Mouse (Mus musculus): ENCODE measurements at regions not wholly inside any gene's neighbourhood (a gene's known extent, or its start where the extent isn't known, plus 50 kb on each side); places are given as distances from the start of the nearest gene placed in this dataset.

GRCm38 (mm10) chr13:75204417-75204816 is 114.8 kb downstream of the Pcsk1 start:
- H3K4me2 ChIP-seq (ENCODE audit: low read length): no peak overlapping the region
- WGBS: 12% methylated on average over 2 of the region's 2 CpGs
- H3K9me3 ChIP-seq (replicated peaks; ENCODE audit: control insufficient read depth, low read length, poor library complexity, severe bottlenecking): no peaks in the 10 kb centered on the region
- peak; percentile 76 for ATAC-seq
- H3K27ac ChIP-seq (ENCODE audit: low read length): no peak overlapping the region
- H3K9ac ChIP-seq (ENCODE audit: low read depth, low read length): no peak overlapping the region
- H3K36me3 ChIP-seq (ENCODE audit: control insufficient read depth, insufficient read depth, low read length): no peaks in the 10 kb centered on the region
- no peaks in the 10 kb centered on the region for H3K27me3 ChIP-seq (ENCODE audit: control insufficient read depth, insufficient read depth, low read depth, low read length)
- H3K4me1 ChIP-seq (ENCODE audit: control insufficient read depth, insufficient read depth, low read length): no peaks in the 10 kb centered on the region
- H3K4me3 ChIP-seq (ENCODE audit: low read depth, low read length): no peak overlapping the region

DNA sequence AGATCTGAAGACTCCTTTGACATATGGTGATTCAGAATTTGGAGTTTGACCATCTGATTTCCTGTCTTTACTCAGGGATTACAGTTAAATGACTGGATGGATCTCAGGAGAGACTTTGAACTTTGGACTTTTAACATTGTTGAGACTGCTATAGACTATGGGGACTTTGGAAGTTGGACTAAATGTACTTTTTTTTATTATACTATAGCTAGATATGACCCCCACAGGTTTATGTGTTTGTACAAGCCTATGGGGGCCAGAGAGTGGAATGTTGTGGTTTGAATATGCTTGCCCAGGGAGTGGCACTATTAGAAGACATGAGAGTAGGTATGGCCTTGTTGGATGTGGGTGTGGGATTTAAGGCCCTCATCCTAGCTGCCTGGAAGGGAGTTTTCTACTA is 134.3 kb downstream of the Pcsk1 start:
- Histone ChIP-seq H3K4me2 (ENCODE audit: low read length) (no peak overlapping the region), H3K9ac (ENCODE audit: low read depth, low read length) (no peak overlapping the region), H3K4me1 (ENCODE audit: control insufficient read depth, insufficient read depth, low read length) (no peaks in the 10 kb centered on the region), H3K27ac (ENCODE audit: low read length) (no peak overlapping the region), H3K27me3 (ENCODE audit: control insufficient read depth, insufficient read depth, low read depth, low read length) (no peaks in the 10 kb centered on the region), H3K9me3 (replicated peaks; ENCODE audit: control insufficient read depth, low read length, poor library complexity, severe bottlenecking) (no peaks in the 10 kb centered on the region), H3K36me3 (ENCODE audit: control insufficient read depth, insufficient read depth, low read length) (no peaks in the 10 kb centered on the region), H3K4me3 (ENCODE audit: low read depth, low read length) (no peak overlapping the region)
- no peak for ATAC-seq

GRCm38 (mm10) chr13:75225581-75226297 is 136.1 kb downstream of the Pcsk1 start:
- Histone ChIP-seq H3K9me3 (replicated peaks; ENCODE audit: control insufficient read depth, low read length, poor library complexity, severe bottlenecking) (no peaks in the 10 kb centered on the region), H3K4me3 (ENCODE audit: low read depth, low read length) (no peak overlapping the region), H3K4me1 (ENCODE audit: control insufficient read depth, insufficient read depth, low read length) (no peaks in the 10 kb centered on the region), H3K27me3 (ENCODE audit: control insufficient read depth, insufficient read depth, low read depth, low read length) (no peaks in the 10 kb centered on the region), H3K9ac (ENCODE audit: low read depth, low read length) (no peak overlapping the region), H3K36me3 (ENCODE audit: control insufficient read depth, insufficient read depth, low read length) (no peaks in the 10 kb centered on the region), H3K27ac (ENCODE audit: low read length) (no peak overlapping the region), H3K4me2 (ENCODE audit: low read length) (no peak overlapping the region)
- 92% methylated on average over 7 of the region's 7 CpGs for WGBS
- no peak for ATAC-seq

DNA sequence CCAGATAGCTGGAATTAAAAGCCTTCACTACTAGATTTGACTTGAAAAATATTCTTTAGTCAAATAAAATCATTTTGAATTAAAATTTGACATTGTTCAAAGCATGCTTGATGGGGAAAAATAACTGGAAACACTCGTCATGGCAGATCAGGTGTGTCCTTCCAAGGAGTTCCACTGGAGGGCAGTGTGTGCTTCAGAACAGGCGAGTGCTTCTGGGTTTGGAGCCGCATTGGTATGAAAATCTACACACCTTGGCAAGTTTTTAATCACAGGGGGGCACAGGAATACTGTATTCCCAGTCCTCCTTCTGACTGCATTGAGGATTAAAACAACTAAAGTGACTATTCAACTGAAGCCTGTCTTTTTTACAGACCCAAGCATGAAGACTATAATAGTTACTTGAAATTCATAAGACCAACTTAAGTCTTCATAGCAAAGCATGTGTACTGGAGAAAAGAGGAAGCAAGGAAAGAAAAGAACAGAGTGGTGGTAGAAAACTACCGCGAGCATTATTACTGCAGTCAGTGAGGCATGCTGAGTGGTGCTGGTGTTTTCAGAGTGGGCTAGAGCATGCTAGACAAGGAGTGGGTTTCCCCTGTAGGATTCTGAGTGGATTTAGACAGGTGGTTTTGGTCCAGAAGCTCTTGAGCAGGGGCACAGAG is 138.1 kb downstream of the Pcsk1 start:
- H3K4me3 ChIP-seq (ENCODE audit: low read depth, low read length): no peak overlapping the region
- WGBS: 32% methylated on average over 5 of the region's 5 CpGs
- no peaks in the 10 kb centered on the region for H3K27me3 ChIP-seq (ENCODE audit: control insufficient read depth, insufficient read depth, low read depth, low read length)
- no peaks in the 10 kb centered on the region for H3K36me3 ChIP-seq (ENCODE audit: control insufficient read depth, insufficient read depth, low read length)
- ATAC-seq: peak; percentile 84
- H3K4me2 ChIP-seq (ENCODE audit: low read length): no peak overlapping the region
- no peak overlapping the region for H3K9ac ChIP-seq (ENCODE audit: low read depth, low read length)
- H3K27ac ChIP-seq (ENCODE audit: low read length): no peak overlapping the region
- H3K9me3 ChIP-seq (replicated peaks; ENCODE audit: control insufficient read depth, low read length, poor library complexity, severe bottlenecking): no peaks in the 10 kb centered on the region
- no peaks in the 10 kb centered on the region for H3K4me1 ChIP-seq (ENCODE audit: control insufficient read depth, insufficient read depth, low read length)

DNA sequence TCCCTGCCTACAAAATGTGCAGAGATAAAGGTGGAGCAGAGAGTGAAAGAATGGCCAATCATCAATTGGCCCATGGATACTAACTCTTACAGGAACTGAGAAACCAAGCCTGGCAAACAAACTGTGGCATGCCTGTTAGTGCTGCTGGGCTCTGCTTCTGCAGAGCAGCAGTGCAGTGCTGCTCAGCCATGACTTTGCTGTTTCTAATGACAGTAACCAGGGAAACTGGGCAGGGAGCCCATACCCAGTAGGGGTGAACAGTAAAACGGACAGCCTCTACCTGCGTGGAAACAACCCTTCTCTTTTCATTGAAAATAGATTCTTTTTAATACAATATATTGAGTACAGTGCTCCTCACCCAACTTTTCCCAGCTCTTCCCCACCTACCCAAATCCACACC is 146.8 kb downstream of the Pcsk1 start:
- H3K27me3 ChIP-seq (ENCODE audit: control insufficient read depth, insufficient read depth, low read depth, low read length): no peaks in the 10 kb centered on the region
- H3K4me2 ChIP-seq (ENCODE audit: low read length): no peak overlapping the region
- no peak overlapping the region for H3K4me3 ChIP-seq (ENCODE audit: low read depth, low read length)
- no peaks in the 10 kb centered on the region for H3K4me1 ChIP-seq (ENCODE audit: control insufficient read depth, insufficient read depth, low read length)
- peak; percentile 76 for ATAC-seq
- no peak overlapping the region for H3K9ac ChIP-seq (ENCODE audit: low read depth, low read length)
- no peak overlapping the region for H3K27ac ChIP-seq (ENCODE audit: low read length)
- WGBS: 54% methylated on average over 2 of the region's 2 CpGs
- H3K9me3 ChIP-seq (replicated peaks; ENCODE audit: control insufficient read depth, low read length, poor library complexity, severe bottlenecking): no peaks in the 10 kb centered on the region
- H3K36me3 ChIP-seq (ENCODE audit: control insufficient read depth, insufficient read depth, low read length): no peaks in the 10 kb centered on the region

Measured in midbrain, embryonic 16.5 days (tissue).